Mouse (Mus musculus): ENCODE data around the gene Txnrd1.

GRCm38 (mm10) chr10:82935018-82935633, 101.4 kb downstream of the Txnrd1 start:
- no peak for TF ChIP-seq CTCF (conservative IDR thresholded peaks at IDR 0.05; ENCODE audit: low read length)
- TF ChIP-seq NANOG (IDR thresholded peaks at IDR 0.05; ENCODE audit: borderline replicate concordance, low read length) = no peak
- TF ChIP-seq POU5F1 (IDR thresholded peaks at IDR 0.05; ENCODE audit: borderline replicate concordance, low read length) = no peak
